Mouse (Mus musculus) brain, adult 2 months (tissue): ENCODE results near the gene Ece1.

ENCODE experiments used
- DNase-seq: peaks from one replicate; pipeline ENCODE4 v3.0.0; 2011; ENCODE audit warnings: low read depth, low spot score

The Ece1 gene

GRCm38 (mm10) chr4:137982869-137983268 is 120.8 kb downstream of the Ece1 start:
- DNase-seq: peak; percentile 48

GRCm38 (mm10) chr4:137984212-137984611 is 122.2 kb downstream of the Ece1 start:
- DNase-seq: peak; percentile 35

DNA sequence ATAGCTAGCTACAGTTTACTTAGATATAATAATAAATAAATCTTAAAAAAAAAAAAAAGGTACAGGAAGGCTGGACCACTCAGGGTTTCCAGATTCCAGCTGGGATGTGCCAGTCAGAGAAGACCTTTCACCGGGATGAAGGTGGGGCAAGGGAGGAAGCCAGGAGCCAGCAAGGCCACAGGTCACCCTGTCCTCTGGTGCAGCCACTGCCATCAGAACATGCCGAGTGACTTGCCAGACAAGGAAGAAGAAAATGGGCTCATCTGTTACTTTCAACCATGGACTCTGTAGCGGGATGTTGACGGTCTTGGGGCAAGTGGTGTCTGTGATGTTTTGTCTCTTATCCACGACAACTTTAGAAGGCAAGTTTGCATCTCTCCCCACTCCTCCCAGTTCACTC is 122.7 kb downstream of the Ece1 start:
- no peak for DNase-seq

- DNase-seq: peak; percentile 42
These were observed 127.4 kb downstream of the Ece1 start for GRCm38 (mm10) chr4:137989426-137989825.

DNA sequence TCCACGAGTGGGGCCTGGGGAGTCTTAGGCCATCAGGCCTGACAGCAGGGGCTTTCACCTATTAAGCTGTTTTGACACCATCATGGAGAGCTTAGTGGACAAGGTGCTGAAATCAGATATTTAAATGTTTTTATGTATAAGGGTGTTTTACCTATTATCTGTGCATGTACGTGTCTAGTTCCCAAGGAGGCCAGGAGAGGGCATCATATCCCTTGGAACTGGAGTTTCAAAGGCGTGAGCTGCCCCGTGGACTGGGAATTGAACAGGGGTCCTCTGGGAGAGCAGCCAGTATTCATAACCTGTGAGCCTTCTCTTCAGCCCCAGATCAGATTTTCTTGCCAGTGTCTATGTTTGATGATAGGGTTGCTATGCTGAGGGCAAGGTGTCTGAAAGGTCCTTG is 128.4 kb downstream of the Ece1 start:
- no peak for DNase-seq

DNA sequence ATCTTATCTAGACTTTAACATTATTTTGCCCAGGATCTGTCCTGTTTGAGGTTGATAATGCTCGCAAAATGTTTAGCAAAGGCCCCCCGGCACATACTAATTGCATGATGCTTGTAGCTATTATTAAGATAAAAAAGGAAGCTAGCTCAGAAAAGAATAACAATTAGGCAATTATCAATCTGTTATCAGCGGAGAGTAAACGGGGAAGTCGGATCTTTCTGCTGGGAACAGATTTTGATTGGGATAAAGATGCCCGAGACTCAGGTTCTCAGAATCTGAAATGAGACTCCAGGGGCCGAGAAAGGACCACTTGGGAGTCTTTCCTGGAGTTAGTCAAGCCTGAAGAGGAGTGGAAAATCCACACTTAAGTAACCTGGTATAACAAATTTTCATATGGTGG is 129.2 kb downstream of the Ece1 start:
- DNase-seq: no peak

- no peak for DNase-seq
These were observed 130.9 kb downstream of the Ece1 start, which contains the start of gene Eif4g3 for GRCm38 (mm10) chr4:137992890-137993289. TSS of gene Eif4g3 (plus strand) at chr4:137993022.

DNA sequence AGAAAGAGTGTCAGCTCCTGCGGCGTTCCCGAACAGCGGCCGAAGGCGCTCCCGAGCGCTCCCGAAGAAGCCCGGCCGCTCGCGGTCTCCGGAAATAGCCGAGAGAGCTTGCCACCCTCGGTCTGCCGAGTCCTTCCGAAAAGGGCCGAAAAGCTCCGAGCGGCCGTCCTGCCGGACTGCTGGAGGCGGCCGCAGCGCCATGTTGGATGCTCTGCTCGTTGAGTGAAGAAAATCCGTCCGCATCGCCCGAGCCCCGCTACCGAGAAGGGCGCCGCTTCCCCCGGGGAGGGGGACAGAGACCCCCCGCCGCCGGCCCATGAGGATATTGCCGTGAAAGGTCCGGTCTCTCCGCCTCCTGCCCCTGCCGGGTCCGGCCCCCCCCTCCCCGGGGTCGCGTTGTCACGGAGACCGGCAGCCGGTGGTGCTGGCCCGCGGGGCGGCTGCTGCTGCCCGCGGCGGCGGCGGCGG is 131.3 kb downstream of the Ece1 start:
- peak; percentile 98 for DNase-seq

DNA sequence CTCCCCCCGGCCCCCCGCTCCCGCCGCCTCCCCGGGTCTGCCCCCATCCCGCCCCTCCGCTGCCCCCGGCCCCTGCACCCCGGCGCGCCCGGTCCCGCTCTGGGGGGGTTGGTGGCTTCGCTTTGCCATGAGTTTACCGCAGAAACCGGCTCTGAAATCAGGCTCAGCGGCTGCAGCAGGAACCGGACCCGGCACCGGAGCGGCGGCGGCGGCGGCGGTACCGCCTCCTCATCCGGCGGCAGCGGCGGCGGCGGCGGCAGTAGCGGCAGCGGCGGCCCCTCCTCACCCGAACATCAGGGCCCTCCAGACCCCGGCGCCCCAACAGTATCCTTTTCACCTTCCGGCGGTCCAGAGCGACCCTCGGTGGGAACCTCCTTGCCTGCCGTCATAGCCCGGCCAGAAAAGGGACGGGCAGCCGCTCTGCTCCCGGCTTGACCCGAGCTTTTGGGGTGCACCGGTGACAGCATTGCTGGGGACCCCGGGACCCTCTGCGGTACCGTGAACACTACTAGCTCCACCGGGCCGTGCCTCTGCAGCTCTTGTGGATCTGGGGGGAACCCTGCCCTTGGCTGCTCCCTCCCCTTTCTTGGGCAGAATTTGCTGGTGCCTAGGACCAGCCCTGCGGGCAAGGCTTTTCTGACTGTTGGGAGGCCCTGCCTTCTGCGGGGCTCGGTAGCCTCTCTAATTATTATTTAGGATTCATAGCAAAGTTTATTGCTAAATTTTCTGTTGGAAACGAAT is 132.0 kb downstream of the Ece1 start:
- DNase-seq: peak; percentile 48

- DNase-seq: no peak
These were observed 132.7 kb downstream of the Ece1 start for GRCm38 (mm10) chr4:137994562-137995336.

DNA sequence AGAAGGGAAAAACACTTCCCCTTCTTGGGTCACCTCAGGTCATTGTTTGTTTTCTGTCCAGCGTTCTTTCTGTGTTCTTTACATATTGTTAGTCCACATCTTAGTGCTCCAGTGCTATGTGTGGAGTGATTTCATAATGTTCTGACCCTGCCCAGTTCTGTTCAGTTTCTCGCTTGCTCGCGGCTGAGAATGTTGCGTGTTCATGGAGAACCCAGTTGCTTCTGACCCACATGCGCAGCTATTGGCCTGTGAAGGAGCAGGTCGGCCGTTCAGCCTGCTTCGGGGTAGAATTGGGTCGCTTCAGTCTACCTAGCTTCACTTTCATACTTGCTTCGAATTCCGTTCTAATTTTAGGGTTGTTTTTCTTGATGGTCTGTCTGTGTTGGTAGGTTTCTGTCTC is 133.4 kb downstream of the Ece1 start:
- DNase-seq: peak; percentile 66

DNA sequence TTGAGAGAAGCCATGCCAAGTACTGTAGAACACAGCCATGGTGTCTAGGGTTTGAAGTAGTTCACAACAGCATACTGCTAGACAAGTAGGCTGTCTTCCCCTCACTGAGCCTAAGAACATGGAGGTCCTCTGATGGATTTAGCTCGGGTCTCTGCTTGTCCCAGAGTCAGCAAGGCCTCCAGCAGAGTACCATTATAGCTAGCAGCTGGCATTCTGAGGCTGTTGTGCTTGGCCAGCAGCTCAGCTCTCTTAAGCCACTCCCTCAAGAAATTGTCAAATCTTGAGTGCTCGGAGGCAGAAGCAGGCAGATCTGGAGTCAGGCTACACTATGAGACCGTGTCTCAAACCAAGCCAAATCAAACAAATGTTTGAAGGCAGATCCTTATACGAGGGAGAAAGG is 136.2 kb downstream of the Ece1 start:
- DNase-seq: no peak

- peak; percentile 80 for DNase-seq
These were observed 138.6 kb downstream of the Ece1 start for GRCm38 (mm10) chr4:138000682-138001081.

GRCm38 (mm10) chr4:138003909-138004610 is 142.0 kb downstream of the Ece1 start:
- no peak for DNase-seq

- DNase-seq: no peak
These were observed 143.7 kb downstream of the Ece1 start for GRCm38 (mm10) chr4:138005781-138006180.

DNA sequence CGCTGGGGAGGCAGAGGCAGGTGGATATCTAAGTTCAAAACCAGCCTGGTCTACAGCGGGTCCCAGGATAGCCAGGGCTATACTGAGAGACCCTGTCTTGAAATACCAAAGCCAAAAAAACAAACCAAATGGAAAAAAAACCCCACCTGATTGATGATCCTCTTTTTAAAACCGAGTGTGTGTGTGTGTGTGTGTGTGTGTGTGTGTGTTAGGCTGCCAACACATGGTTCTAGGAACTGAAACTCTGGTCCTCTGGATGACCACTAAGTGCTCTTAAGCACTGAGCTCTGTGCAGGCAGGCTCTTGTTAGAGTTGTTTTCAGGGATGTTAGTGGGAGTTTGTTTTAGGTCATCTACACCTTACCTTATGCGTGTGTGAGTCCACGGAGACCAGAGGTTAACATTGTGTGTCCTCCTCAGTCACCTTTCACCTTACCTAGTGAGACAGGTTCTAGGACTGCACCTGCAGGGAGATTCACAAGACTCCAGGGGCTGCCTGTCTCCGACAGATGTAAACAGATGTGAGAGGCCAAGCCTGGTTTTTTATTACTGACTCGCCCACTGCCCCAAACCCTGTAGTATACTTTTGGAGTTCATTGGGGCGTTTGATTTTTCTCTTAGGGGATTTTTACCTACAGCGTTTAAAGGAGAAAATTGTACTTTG is 145.0 kb downstream of the Ece1 start:
- DNase-seq: no peak

GRCm38 (mm10) chr4:138008646-138009045 is 146.6 kb downstream of the Ece1 start:
- no peak for DNase-seq

- DNase-seq: peak; percentile 76
These were observed 147.9 kb downstream of the Ece1 start for GRCm38 (mm10) chr4:138009786-138010502.

DNA sequence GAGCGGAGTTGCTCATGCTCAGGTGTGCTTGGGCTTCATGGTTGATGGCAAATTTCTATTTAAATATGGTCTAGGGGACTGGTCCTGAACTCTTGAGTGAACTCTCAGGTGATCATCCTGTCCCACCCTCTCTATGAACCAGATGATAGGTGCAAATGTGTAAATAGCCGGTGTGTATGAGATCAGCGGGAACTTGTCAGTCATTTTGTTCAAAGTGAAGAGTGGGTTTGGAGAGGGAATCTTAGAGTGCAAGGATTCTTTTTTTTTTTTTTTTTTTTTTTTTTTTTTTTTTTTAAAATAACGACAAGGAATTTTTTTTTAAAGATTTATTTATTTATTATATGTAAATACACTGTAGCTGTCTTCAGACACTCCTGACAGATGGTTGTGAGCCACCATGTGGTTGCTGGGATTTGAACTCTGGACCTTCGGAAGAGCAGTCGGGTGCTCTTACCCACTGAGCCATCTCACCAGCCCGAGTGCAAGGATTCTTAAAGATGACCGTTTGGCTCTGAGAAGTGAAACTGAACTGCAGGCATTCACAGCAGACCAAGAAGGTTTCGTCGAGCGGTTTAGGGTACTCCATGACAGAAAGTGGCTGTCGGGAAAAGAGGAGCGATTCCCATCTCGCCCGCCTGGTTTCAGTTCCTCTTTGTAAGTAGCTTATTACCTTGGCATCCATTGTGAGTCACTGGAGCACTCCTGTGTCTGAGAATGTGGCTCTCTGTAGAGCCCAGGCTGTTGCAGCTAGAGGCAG is 151.9 kb downstream of the Ece1 start:
- DNase-seq: no peak
